ENCODE assay signal across 8 mouse cellular contexts in the genomic region with DNA sequence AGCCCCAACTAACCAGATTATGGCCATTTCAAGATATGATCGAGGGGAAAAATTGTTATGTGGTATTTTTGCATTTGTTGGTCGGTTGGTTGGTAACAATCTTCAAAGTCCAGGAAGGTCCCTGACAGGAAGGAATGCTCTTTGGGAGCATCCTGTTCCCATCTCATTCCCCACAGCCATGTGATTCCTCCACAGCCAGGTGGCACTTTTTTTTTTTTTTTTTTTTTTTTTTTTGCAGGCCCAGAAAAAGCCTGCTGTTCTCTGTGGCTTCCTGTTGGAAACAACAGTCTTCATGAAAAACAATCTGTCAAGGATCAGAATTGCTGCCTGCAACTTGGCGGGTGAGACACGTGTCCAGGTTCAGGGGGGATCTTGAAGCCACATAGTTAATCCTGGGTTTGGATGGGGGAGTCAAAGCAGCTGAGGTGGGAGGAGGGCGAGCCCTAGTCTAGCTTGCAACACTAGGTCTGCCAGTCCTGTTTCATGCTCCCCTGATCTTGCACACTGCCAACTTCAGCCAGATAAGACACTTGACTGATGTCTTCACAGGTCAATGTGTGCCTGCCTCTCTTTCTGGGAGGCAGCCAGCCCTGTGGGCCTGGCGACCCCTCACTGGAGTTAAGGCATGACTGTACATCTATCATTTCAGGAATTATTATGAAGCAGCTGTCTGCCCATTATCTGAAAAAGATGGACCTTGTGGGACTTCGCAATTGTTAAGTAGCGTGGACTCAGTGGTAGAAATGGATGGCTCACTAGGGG. TPM values are rescaled to one million over a fixed set of nuclear protein-coding genes. Genes with fewer than 3 reads are reported as not detected.
DNase-seq lines count a peak whose midpoint lies in the region; ATAC-seq and TF ChIP-seq lines count a peak whose summit lies in the region.
"Had no signal": no experiment of that assay in that cellular context is flagged by ENCODE, and none has a peak within 500 bp of the region (broad histone marks: within the 10 kb centered on the region; RNA-seq: fewer than 3 reads in every experiment).

No protein-coding gene starts in this region.

- 59% methylated on average over 8 of the region's 8 CpGs for WGBS in kidney, embryonic 16.5 days
- WGBS in forebrain, embryonic 15.5 days, result 81% methylated on average over 8 of the region's 8 CpGs
- 68% methylated on average over 8 of the region's 8 CpGs for WGBS in liver, adult 2 months

- no peak overlapping the region for H3K9ac ChIP-seq in kidney, embryonic 16.5 days (replicated peaks; ENCODE audit: low read length)
- H3K9ac ChIP-seq in forebrain, embryonic 15.5 days (replicated peaks), result no peak overlapping the region
- H3K9ac ChIP-seq in liver, adult 2 months (ENCODE audit: low read depth, low read length), result no peak overlapping the region

- no peaks in the 10 kb centered on the region for H3K27me3 ChIP-seq in kidney, embryonic 16.5 days (ENCODE audit: insufficient read depth, low read length)
- H3K27me3 ChIP-seq in forebrain, embryonic 15.5 days, result no peaks in the 10 kb centered on the region
- no peaks in the 10 kb centered on the region for H3K27me3 ChIP-seq in liver, adult 2 months (ENCODE audit: control insufficient read depth, insufficient read depth, low read length)

- H3K36me3 ChIP-seq in kidney, embryonic 16.5 days (ENCODE audit: insufficient read depth, low read length), result peaks cover 45% of the 10 kb centered on the region
- H3K36me3 ChIP-seq in forebrain, embryonic 15.5 days, result peaks cover 39% of the 10 kb centered on the region
- peaks cover 11% of the 10 kb centered on the region; the same call in 1 of the 2 replicates for H3K36me3 ChIP-seq in liver, adult 2 months (ENCODE audit: control insufficient read depth, insufficient read depth, low read length)

- H3K9me3 ChIP-seq in kidney, embryonic 16.5 days (ENCODE audit: low read length), result peaks cover 24% of the 10 kb centered on the region
- peaks cover 27% of the 10 kb centered on the region for H3K9me3 ChIP-seq in forebrain, embryonic 15.5 days

- H3K4me3 ChIP-seq in kidney, embryonic 16.5 days (ENCODE audit: low read length), result no peak overlapping the region
- no peak overlapping the region for H3K4me3 ChIP-seq in forebrain, embryonic 15.5 days
- H3K4me3 ChIP-seq in liver, adult 2 months (ENCODE audit: insufficient read depth, low read depth, low read length), result no peak overlapping the region

- H3K4me2 ChIP-seq in kidney, embryonic 16.5 days (replicated peaks; ENCODE audit: low read depth, low read length), result no peak overlapping the region
- H3K4me2 ChIP-seq in forebrain, embryonic 15.5 days (replicated peaks), result no peak overlapping the region

- TF ChIP-seq POLR2A in liver, adult 2 months (IDR thresholded peaks at IDR 0.05; ENCODE audit: extremely low read depth, insufficient read depth, low read length), result no peak

- no peaks in the 10 kb centered on the region for H3K79me2 ChIP-seq in liver, adult 2 months (ENCODE audit: control insufficient read depth, insufficient read depth, low read length)

- peak; percentile 16 for ATAC-seq in kidney, embryonic 16.5 days (ENCODE audit: low FRiP score, low TSS enrichment)
- ATAC-seq in activated CD4-positive, CD25-positive, alpha-beta regulatory T cell, adult 4 months, result peak; percentile 14
- peak; percentile 2 for ATAC-seq in forebrain, embryonic 15.5 days (replicated peaks)

- H3K4me1 ChIP-seq in kidney, embryonic 16.5 days (ENCODE audit: insufficient read depth, low read length), result peaks cover 17% of the 10 kb centered on the region
- no peaks in the 10 kb centered on the region for H3K4me1 ChIP-seq in forebrain, embryonic 15.5 days
- H3K4me1 ChIP-seq in liver, adult 2 months (ENCODE audit: control insufficient read depth, insufficient read depth, low read length), result peaks cover 19% of the 10 kb centered on the region

- DNase-seq in kidney, adult 18-20 months, result no peak
- peak; percentile 87 for DNase-seq in liver, adult 2 months (ENCODE audit: extremely low read depth, low read depth, low spot score)
- DNase-seq in yolk sac, embryonic 10.5 days (ENCODE audit: low spot score), result no peak
- no peak for DNase-seq in frontal cortex, postnatal 36 days (ENCODE audit: low spot score in 2 of 2)

- no peak for TF ChIP-seq CTCF in liver, adult 2 months (IDR thresholded peaks at IDR 0.05; ENCODE audit: low read depth, low read length)

- H3K27ac ChIP-seq in kidney, embryonic 16.5 days (ENCODE audit: low read length), result peak overlapping the region; percentile 3; the same call in 1 of the 2 replicates
- no peak overlapping the region for H3K27ac ChIP-seq in forebrain, embryonic 15.5 days (replicated peaks)
- H3K27ac ChIP-seq in liver, adult 2 months (replicated peaks; ENCODE audit: insufficient read depth, low read depth, low read length), result peak overlapping the region; percentile 18

RNA-seq across cellular contexts. Expression of gene Hjurp, which starts 18.4 kb away (rescaled TPM):
- 168 and 187 TPM in 2 replicates for polyA plus RNA-seq in kidney, embryonic 16.5 days (2015; fragmentation: Nextera tagmentation; extraction: Ambion mirVana)
- 10 to 100 TPM; 38.2 to 70.5 TPM for polyA plus RNA-seq in activated CD4-positive, CD25-positive, alpha-beta regulatory T cell, adult 4 months (2017; shearing (Covaris generic))
- 115 and 118 TPM in 2 replicates for polyA plus RNA-seq in forebrain, embryonic 15.5 days (2015; fragmentation: Nextera tagmentation; extraction: Ambion mirVana)
- 78.7 and 90.1 TPM in 2 replicates for total RNA-seq in liver, adult 2 months (2014; rRNA removed)
- polyA plus RNA-seq in liver, adult 2 months (2012; rRNA removed), result 31.4 and 32.8 TPM in 2 replicates

RNA-seq across cellular contexts. Expression of gene Trpm8, which starts 18.4 kb away (rescaled TPM):
- not detected in 2 replicates for polyA plus RNA-seq in kidney, embryonic 16.5 days (2015; fragmentation: Nextera tagmentation; extraction: Ambion mirVana)
- not detected for polyA plus RNA-seq in activated CD4-positive, CD25-positive, alpha-beta regulatory T cell, adult 4 months (2017; shearing (Covaris generic))
- 0.06 and 0.11 TPM in 2 replicates for polyA plus RNA-seq in forebrain, embryonic 15.5 days (2015; fragmentation: Nextera tagmentation; extraction: Ambion mirVana)
- under 0.01 TPM in 2 replicates for total RNA-seq in liver, adult 2 months (2014; rRNA removed)
- polyA plus RNA-seq in liver, adult 2 months (2012; rRNA removed), result 0.01 and 0.02 TPM in 2 replicates
- polyA plus RNA-seq: liver, embryonic 16.5 days had no signal

RNA-seq across cellular contexts. Expression of gene Mroh2a, which starts 32.3 kb away (rescaled TPM):
- polyA plus RNA-seq in kidney, embryonic 16.5 days (2015; fragmentation: Nextera tagmentation; extraction: Ambion mirVana), result 1.3 and 2.8 TPM in 2 replicates
- polyA plus RNA-seq in activated CD4-positive, CD25-positive, alpha-beta regulatory T cell, adult 4 months (2017; shearing (Covaris generic)), result 1 to 10 TPM; 1.4 to 2.5 TPM
- polyA plus RNA-seq in forebrain, embryonic 15.5 days (2015; fragmentation: Nextera tagmentation; extraction: Ambion mirVana), result 0.73 and 0.88 TPM in 2 replicates
- total RNA-seq in liver, adult 2 months (2014; rRNA removed), result 0.27 and 1.0 TPM in 2 replicates
- polyA plus RNA-seq in liver, adult 2 months (2012; rRNA removed), result 0.77 and 0.82 TPM in 2 replicates

RNA-seq across cellular contexts. Expression of gene Ugt1a1, which starts 47.3 kb away (rescaled TPM):
- 2.4 TPM in 2 replicates for polyA plus RNA-seq in kidney, embryonic 16.5 days (2015; fragmentation: Nextera tagmentation; extraction: Ambion mirVana)
- not detected for polyA plus RNA-seq in activated CD4-positive, CD25-positive, alpha-beta regulatory T cell, adult 4 months (2017; shearing (Covaris generic))
- polyA plus RNA-seq in forebrain, embryonic 15.5 days (2015; fragmentation: Nextera tagmentation; extraction: Ambion mirVana), result not detected in 2 replicates
- total RNA-seq in liver, adult 2 months (2014; rRNA removed), result 662 and 719 TPM in 2 replicates
- 408 and 574 TPM in 2 replicates for polyA plus RNA-seq in liver, adult 2 months (2012; rRNA removed)

RNA-seq across cellular contexts. Expression of gene Dnajb3, which starts 53.5 kb away (rescaled TPM):
- polyA plus RNA-seq in kidney, embryonic 16.5 days (2015; fragmentation: Nextera tagmentation; extraction: Ambion mirVana), result 10.4 and 11.2 TPM in 2 replicates
- under 1 TPM; 0.48 to 0.63 TPM for polyA plus RNA-seq in activated CD4-positive, CD25-positive, alpha-beta regulatory T cell, adult 4 months (2017; shearing (Covaris generic))
- polyA plus RNA-seq in forebrain, embryonic 15.5 days (2015; fragmentation: Nextera tagmentation; extraction: Ambion mirVana), result 13.7 TPM in 2 replicates
- not detected in 2 replicates for total RNA-seq in liver, adult 2 months (2014; rRNA removed)
- 0.17 TPM in 1 of 2 replicates, not detected in the other for polyA plus RNA-seq in liver, adult 2 months (2012; rRNA removed)
